Mouse (Mus musculus) cerebellum, adult 2 months (tissue): Measurements from ENCODE around the gene Prg3. TPM values are rescaled to one million over a fixed set of nuclear protein-coding genes. Genes with fewer than 3 reads are reported as not detected.
A peak's percentile ranks its signal among the peaks of the same experiment; 100 is the strongest.

Experiments
- DNase-seq, 2 experiments: peaks; one replicate each; pipeline ENCODE4 v3.0.0; 2021
- H3K27ac ChIP-seq: fragments of 200-500 bp; 2 replicates; pipeline ENCODE4 v1.5.1; 2012; ENCODE audit warnings: low read length, control low read depth, inconsistent platforms; ENCODE audit not compliant: insufficient read depth
- H3K27me3 ChIP-seq: fragments of 200-500 bp; 2 replicates; pipeline ENCODE4 v1.6.1; 2012; ENCODE audit warnings: inconsistent platforms, mild to moderate bottlenecking, low read length, moderate library complexity; ENCODE audit not compliant: control insufficient read depth, insufficient read depth
- H3K4me1 ChIP-seq: fragments of 200-500 bp; 2 replicates; pipeline ENCODE4 v1.6.1; 2011; ENCODE audit warnings: low read length; ENCODE audit not compliant: control insufficient read depth, insufficient read depth
- H3K4me3 ChIP-seq: fragments of 200-500 bp; replicated peaks from 2 replicates; pipeline ENCODE3; 2011; ENCODE audit warnings: mild to moderate bottlenecking, low read depth, low read length, control low read depth; ENCODE audit not compliant: insufficient read depth
- CTCF ChIP-seq: fragments of 200-500 bp; IDR thresholded peaks from 2 replicates; pipeline ENCODE4 v1.5.1; 2011; ENCODE audit warnings: low read depth, mild to moderate bottlenecking, control low read depth, low read length, moderate library complexity, borderline replicate concordance; ENCODE audit not compliant: insufficient read depth
- POLR2A ChIP-seq: fragments of 200-500 bp; IDR thresholded peaks from 2 replicates; pipeline ENCODE4 v1.6.1; 2011; ENCODE audit warnings: low read length, control low read depth, borderline replicate concordance; ENCODE audit not compliant: insufficient read depth
- WGBS: fragments of 180-500 bp; shearing (Covaris S2); methylation state at CpG from one replicate; pipeline ENCODE4 v1.1.7; 2018; 5-methylcytosine and 5-hydroxymethylcytosine counted together
- polyA plus RNA-seq: library from polyadenylated mRNA; depleted of rRNA; stranded (reverse); fragments of >200 nt; gene quantifications from 2 replicates; pipeline ENCODE4 v1.2.3, GENCODE M21; 2012

Prg3 gene
- polyA plus RNA-seq, 1 experiment, result not detected

DNA sequence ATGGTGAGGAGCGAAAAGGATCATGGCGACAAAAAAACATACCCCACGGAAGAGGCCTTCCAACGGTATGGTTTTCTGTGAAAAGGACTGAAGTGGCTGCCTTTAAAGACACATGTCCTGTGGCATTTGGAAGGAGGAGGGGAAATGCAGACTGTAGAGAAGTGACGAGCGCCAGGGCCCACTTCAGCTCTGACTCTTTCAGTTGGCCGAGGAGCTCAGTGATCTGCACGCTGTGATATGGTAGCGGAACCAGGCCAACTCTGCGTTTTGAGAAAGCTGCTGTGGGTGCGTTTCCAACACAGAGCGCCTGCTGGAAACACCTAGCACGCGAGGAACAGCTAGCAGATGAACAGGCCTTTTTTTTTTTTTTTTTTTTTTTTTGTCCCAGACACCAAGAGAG is 24.7 kb downstream of the Prg3 start:
- WGBS, result 70% methylated on average over 14 of the region's 14 CpGs
- TF ChIP-seq POLR2A, result no peak
- no peak for TF ChIP-seq CTCF

GRCm38 (mm10) chr2:85013826-85014587 is 26.0 kb downstream of the Prg3 start:
- H3K4me1 ChIP-seq, result no peaks in the 10 kb centered on the region
- 85% methylated on average over 5 of the region's 5 CpGs for WGBS
- no peak for DNase-seq
- no peak overlapping the region for H3K4me3 ChIP-seq
- no peak overlapping the region for H3K27ac ChIP-seq
- no peaks in the 10 kb centered on the region for H3K27me3 ChIP-seq
- no peak for TF ChIP-seq CTCF
- TF ChIP-seq POLR2A, result no peak

More for the DNA sequence above, 24.7 kb downstream of the Prg3 start:
- no peak overlapping the region for H3K27ac ChIP-seq
- no peaks in the 10 kb centered on the region for H3K4me1 ChIP-seq
- H3K4me3 ChIP-seq, result no peak overlapping the region
- no peaks in the 10 kb centered on the region; the same call in 1 of the 2 replicates for H3K27me3 ChIP-seq
- DNase-seq, result no peak

DNA sequence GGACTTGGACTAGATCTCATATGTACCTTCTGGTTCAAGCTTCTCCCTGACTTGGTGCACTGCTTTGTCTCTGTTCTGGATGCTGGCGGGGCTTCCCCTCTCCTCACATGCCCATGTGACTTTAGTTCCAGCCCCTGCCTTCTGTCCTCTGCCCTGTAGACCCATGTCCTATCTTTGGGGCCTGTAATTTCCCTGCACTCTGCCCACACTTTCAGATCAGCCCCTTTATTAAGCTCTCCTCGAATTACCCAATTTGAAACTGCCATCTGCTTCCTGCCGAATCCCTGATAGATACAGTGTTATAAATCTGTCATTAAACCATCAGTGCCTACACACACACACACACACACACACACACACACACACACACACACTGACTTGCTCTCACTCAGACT is 26.6 kb downstream of the Prg3 start:
- no peak for DNase-seq

GRCm38 (mm10) chr2:85022043-85022442 is 34.0 kb downstream of the Prg3 start:
- Histone ChIP-seq H3K27ac (no peak overlapping the region), H3K4me3 (no peak overlapping the region), H3K27me3 (no peaks in the 10 kb centered on the region), H3K4me1 (no peaks in the 10 kb centered on the region)
- TF ChIP-seq POLR2A (no peak), CTCF (peak; percentile 55; the same call in 1 of the 2 replicates)
- DNase-seq, result no peak
- WGBS, result 23% methylated on average over 4 of the region's 4 CpGs

More for the DNA sequence above, 26.6 kb downstream of the Prg3 start:
- Histone ChIP-seq H3K27me3 (no peaks in the 10 kb centered on the region), H3K27ac (no peak overlapping the region), H3K4me1 (no peaks in the 10 kb centered on the region), H3K4me3 (no peak overlapping the region)
- 60% methylated on average over 3 of the region's 3 CpGs for WGBS
- TF ChIP-seq CTCF, result no peak
- TF ChIP-seq POLR2A, result no peak

DNA sequence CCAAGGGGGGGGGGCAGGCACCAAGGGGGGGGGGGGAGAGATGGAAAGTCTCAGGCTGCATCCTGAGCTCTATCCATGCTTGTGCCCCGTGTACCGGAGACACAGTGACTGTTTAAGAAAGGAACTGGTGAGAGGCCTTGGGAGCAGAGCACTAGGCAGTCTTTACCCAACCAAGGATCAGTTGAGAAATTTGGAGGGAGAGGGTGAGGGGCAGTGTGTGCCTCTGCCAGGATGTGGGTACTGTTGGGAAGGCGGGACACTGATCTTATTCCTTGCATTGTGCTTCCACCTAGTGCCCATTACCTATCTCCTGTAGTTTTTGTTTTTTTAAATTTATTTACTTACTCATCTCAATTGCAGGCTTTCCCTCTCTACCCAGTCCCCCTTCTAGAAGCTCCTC is 38.2 kb downstream of the Prg3 start:
- H3K27me3 ChIP-seq, result no peaks in the 10 kb centered on the region; the same call in 1 of the 2 replicates
- TF ChIP-seq POLR2A, result no peak
- TF ChIP-seq CTCF, result no peak
- no peaks in the 10 kb centered on the region for H3K4me1 ChIP-seq
- no peak for DNase-seq
- no peak overlapping the region for H3K27ac ChIP-seq
- 65% methylated on average over 3 of the region's 3 CpGs for WGBS
- no peak overlapping the region for H3K4me3 ChIP-seq

GRCm38 (mm10) chr2:85027281-85027680 is 39.3 kb downstream of the Prg3 start:
- Histone ChIP-seq H3K4me1 (no peaks in the 10 kb centered on the region), H3K4me3 (no peak overlapping the region), H3K27ac (no peak overlapping the region), H3K27me3 (no peaks in the 10 kb centered on the region; the same call in 1 of the 2 replicates)
- TF ChIP-seq CTCF (no peak), POLR2A (no peak)
- 75% methylated on average over 5 of the region's 5 CpGs for WGBS
- no peak for DNase-seq

- TF ChIP-seq CTCF (no peak), POLR2A (no peak)
- no peak for DNase-seq
- 77% methylated on average over 6 of the region's 6 CpGs for WGBS
- no peak overlapping the region for H3K27ac ChIP-seq
- H3K4me3 ChIP-seq, result no peak overlapping the region
- no peaks in the 10 kb centered on the region for H3K4me1 ChIP-seq
- no peaks in the 10 kb centered on the region; the same call in 1 of the 2 replicates for H3K27me3 ChIP-seq
Observed at GRCm38 (mm10) chr2:85029897-85030296, 41.9 kb downstream of the Prg3 start.

DNA sequence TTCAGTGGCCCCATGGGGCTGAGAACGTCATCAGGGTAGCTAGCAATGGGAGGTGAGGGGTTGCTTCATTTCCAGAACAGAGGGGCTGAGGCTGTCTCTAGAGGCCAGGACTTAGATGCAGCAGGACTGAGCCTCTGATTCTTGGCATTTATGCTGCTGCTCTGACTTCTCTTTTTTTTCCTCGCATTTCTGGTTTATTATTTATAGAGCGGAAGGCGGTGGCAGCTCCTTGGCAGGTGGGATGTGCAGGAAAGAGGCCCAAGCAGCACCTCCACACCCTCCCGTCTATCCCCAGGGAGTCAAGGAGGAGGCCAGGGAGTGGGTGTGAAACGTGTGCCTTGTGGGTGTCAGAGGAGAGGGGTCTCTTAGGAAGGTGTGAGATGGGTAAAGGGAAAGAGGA is 43.0 kb downstream of the Prg3 start:
- Histone ChIP-seq H3K27ac (no peak overlapping the region), H3K27me3 (no peaks in the 10 kb centered on the region; the same call in 1 of the 2 replicates), H3K4me3 (no peak overlapping the region), H3K4me1 (no peaks in the 10 kb centered on the region)
- no peak for DNase-seq
- TF ChIP-seq POLR2A, result no peak
- no peak for TF ChIP-seq CTCF
- whole genome bisulfite sequencing, result 58% methylated on average over 6 of the region's 6 CpGs
